Mouse (Mus musculus) megakaryocyte, embryonic 14.5 days (primary cell): ENCODE results near the gene Cldn7.

Source experiments
- FLI1 ChIP-seq: IDR thresholded peaks from 2 replicates; pipeline ENCODE4 v1.6.1; 2012; ENCODE audit warnings: low read length, inconsistent platforms, mixed read lengths
- GATA1 ChIP-seq: IDR thresholded peaks from 3 replicates; pipeline ENCODE4 v1.6.1; 2012; ENCODE audit warnings: mixed read lengths, low read length, inconsistent platforms, borderline replicate concordance

DNA sequence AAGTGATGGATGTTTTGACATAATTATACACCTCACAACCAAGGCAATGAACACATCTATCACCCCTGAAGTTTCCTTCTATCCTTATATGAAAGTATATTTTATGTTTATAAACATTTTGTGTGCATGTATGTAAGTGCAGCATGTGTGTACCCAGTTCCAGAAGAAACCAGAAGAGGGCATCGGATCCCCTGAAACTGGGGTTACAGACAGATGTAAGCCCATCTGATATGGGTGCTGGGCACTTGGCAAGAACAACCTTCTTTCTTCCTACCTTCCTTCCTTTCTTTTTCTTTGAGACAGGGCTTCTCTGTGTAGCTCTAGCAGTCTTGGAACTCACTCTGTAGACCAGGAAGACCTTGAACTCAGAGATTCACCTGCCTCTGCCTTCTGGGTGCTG, 8.4 kb upstream of the Cldn7 start:
- TF ChIP-seq GATA1 (no peak), FLI1 (no peak)
